Mouse (Mus musculus) heart, embryonic 13.5 days (tissue): Measurements from ENCODE around the gene Nos1ap. TPM values are rescaled to one million over a fixed set of nuclear protein-coding genes. Genes with fewer than 3 reads are reported as not detected.

Experiments
- ATAC-seq: fragments of 200-750 bp; cut with Nextera tagmentation; 2 replicates; pipeline ENCODE4 v1.8.0; 2017; ENCODE audit warnings: moderate TSS enrichment; ENCODE audit not compliant: insufficient number of reproducible peaks, low FRiP score, low TSS enrichment; ENCODE audit errors: extremely low read depth
- H3K27ac ChIP-seq: fragments of 300-500 bp; sonication (generic); replicated peaks from 2 replicates; pipeline ENCODE4 v1.5.1; 2015; ENCODE audit warnings: moderate library complexity, mild to moderate bottlenecking, inconsistent platforms
- H3K27me3 ChIP-seq: fragments of 300-500 bp; sonication (generic); replicated peaks from 2 replicates; pipeline ENCODE4 v1.6.1; 2015; ENCODE audit warnings: mild to moderate bottlenecking, inconsistent platforms
- H3K36me3 ChIP-seq: fragments of 300-500 bp; sonication (generic); 2 replicates; pipeline ENCODE4 v1.6.1; 2015; ENCODE audit warnings: mild to moderate bottlenecking, inconsistent platforms
- H3K4me1 ChIP-seq: fragments of 300-500 bp; sonication (generic); 2 replicates; pipeline ENCODE4 v1.6.1; 2015; ENCODE audit warnings: inconsistent platforms
- H3K4me2 ChIP-seq: fragments of 300-500 bp; sonication (generic); 2 replicates; pipeline ENCODE4 v1.6.1; 2015; ENCODE audit warnings: inconsistent platforms, mild to moderate bottlenecking, moderate library complexity
- H3K4me3 ChIP-seq: fragments of 300-500 bp; sonication (generic); 2 replicates; pipeline ENCODE4 v1.5.1; 2015; ENCODE audit warnings: moderate library complexity, mild to moderate bottlenecking, inconsistent platforms
- H3K9ac ChIP-seq: fragments of 300-500 bp; sonication (generic); 2 replicates; pipeline ENCODE4 v1.6.1; 2015; ENCODE audit warnings: inconsistent platforms, mild to moderate bottlenecking, moderate library complexity
- H3K9me3 ChIP-seq: fragments of 300-500 bp; sonication (generic); 2 replicates; pipeline ENCODE4 v1.6.1; 2016; ENCODE audit warnings: inconsistent platforms
- WGBS: fragments of 180-500 bp; shearing (Covaris S2); methylation state at CpG from one replicate; pipeline ENCODE4 v1.1.7; 2015; ENCODE audit warnings: mixed read lengths; 5-methylcytosine and 5-hydroxymethylcytosine counted together
- polyA plus RNA-seq: library from polyadenylated mRNA; unstranded; fragments of >200 nt; fragmentation: Nextera tagmentation; extraction: Ambion mirVana; gene quantifications from 2 replicates; pipeline ENCODE4 v1.2.1, GENCODE M21; 2015

Gene Nos1ap
- polyA plus RNA-seq, 1 experiment from 2014 or later = 17.9 TPM

DNA sequence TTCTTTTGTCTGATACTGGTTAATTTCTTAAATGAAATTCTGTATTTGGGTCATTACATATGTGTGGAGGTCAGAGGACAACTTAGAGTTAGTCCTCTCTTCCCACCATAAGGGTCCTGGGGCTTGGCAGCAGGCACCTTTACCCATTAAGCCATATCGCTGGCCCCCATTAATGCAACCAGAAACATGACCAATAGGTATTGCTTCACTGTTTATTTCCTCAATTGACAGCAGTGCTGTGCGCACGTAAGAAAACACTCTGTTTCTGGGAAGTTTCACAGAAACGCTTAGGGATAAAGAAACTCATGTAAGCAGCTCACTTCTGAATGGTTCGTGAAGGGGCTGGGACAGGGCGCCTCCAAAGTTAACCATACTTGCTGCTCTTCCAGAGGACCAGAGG is 44.4 kb downstream of the Nos1ap start:
- H3K9ac ChIP-seq = no peak overlapping the region
- H3K4me3 ChIP-seq = no peak overlapping the region
- peaks cover 6% of the 10 kb centered on the region; the same call in 1 of the 2 replicates for H3K9me3 ChIP-seq
- peaks cover 13% of the 10 kb centered on the region for H3K36me3 ChIP-seq
- ATAC-seq = no peak
- H3K27ac ChIP-seq = no peak overlapping the region
- no peaks in the 10 kb centered on the region for H3K27me3 ChIP-seq
- 87% methylated on average over 6 of the region's 6 CpGs for WGBS
- no peak overlapping the region for H3K4me2 ChIP-seq
- H3K4me1 ChIP-seq = peaks cover 34% of the 10 kb centered on the region

DNA sequence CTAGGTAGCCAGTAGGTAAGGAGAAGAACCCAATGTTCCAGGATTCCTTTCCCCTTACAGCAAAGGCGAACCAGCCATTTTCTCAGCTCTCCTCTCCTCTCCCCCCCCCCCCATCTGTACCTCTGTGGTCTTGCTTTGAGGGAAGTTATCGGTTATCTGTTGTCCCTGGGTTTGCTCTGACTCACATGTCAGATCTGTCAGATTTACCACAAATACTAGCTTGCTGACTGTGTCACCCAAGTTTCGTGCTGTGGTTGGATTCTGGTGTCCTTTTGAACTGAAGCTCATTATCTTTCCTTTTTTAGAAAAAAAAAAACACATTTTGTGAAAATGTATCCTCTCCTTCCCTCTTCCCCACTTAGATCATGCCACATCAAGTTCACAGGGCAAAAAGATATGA is 50.2 kb downstream of the Nos1ap start:
- peaks cover 6% of the 10 kb centered on the region; the same call in 1 of the 2 replicates for H3K9me3 ChIP-seq
- no peak overlapping the region for H3K4me2 ChIP-seq
- no peak for ATAC-seq
- no peaks in the 10 kb centered on the region for H3K27me3 ChIP-seq
- H3K27ac ChIP-seq = peak overlapping the region; percentile 77; the same call in 1 of the 2 replicates
- WGBS = 43% methylated on average over 3 of the region's 3 CpGs
- peaks cover 47% of the 10 kb centered on the region for H3K4me1 ChIP-seq
- no peak overlapping the region for H3K4me3 ChIP-seq
- H3K9ac ChIP-seq = no peak overlapping the region
- peaks cover 10% of the 10 kb centered on the region for H3K36me3 ChIP-seq

DNA sequence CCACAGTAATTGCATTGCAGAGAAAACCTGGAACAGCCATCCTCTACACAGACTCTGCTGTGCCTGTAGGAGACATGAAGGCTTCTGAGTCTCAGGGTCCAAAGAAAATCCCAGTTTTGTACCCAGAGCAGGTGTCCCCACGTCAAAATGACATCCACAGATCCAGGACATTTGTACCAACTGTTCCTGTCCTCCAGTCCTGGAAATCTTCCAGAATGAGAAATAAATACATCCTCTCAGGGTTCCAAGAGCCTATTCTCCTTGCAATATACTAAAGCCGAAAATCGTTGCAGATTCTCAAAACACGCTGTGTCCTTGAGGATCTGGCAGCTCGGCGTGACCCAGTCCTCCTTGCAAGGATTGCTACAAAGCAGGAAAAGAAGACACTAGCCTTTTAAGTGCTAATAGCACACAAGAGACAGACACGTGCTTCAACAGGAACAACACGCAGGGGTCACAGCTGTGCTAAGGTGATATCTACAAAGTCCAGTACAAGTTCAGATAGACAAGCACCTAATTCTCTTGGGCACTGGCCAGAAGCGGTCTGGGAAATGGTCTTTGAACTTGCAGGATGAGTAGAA is 51.1 kb downstream of the Nos1ap start:
- no peak for ATAC-seq
- H3K27ac ChIP-seq = peak overlapping the region; percentile 77
- H3K4me1 ChIP-seq = peaks cover 52% of the 10 kb centered on the region
- H3K4me2 ChIP-seq = no peak overlapping the region
- H3K36me3 ChIP-seq = peaks cover 10% of the 10 kb centered on the region
- no peak overlapping the region for H3K4me3 ChIP-seq
- no peak overlapping the region for H3K9ac ChIP-seq
- WGBS = 46% methylated on average over 9 of the region's 9 CpGs
- no peaks in the 10 kb centered on the region for H3K27me3 ChIP-seq
- peaks cover 6% of the 10 kb centered on the region; the same call in 1 of the 2 replicates for H3K9me3 ChIP-seq

GRCm38 (mm10) chr1:170536344-170536743 is 53.3 kb downstream of the Nos1ap start:
- peaks cover 57% of the 10 kb centered on the region for H3K4me1 ChIP-seq

GRCm38 (mm10) chr1:170535221-170535620 is 54.4 kb downstream of the Nos1ap start:
- no peaks in the 10 kb centered on the region for H3K36me3 ChIP-seq
- H3K4me1 ChIP-seq = peaks cover 61% of the 10 kb centered on the region
- H3K27ac ChIP-seq = no peak overlapping the region
- ATAC-seq = no peak
- 68% methylated on average over 2 of the region's 2 CpGs for WGBS
- H3K4me2 ChIP-seq = no peak overlapping the region
- H3K9me3 ChIP-seq = no peaks in the 10 kb centered on the region
- H3K4me3 ChIP-seq = no peak overlapping the region
- H3K9ac ChIP-seq = no peak overlapping the region
- no peaks in the 10 kb centered on the region for H3K27me3 ChIP-seq

More at GRCm38 (mm10) chr1:170536344-170536743, 53.3 kb downstream of the Nos1ap start:
- Histone ChIP-seq H3K27ac (no peak overlapping the region), H3K9ac (no peak overlapping the region), H3K27me3 (no peaks in the 10 kb centered on the region), H3K4me3 (no peak overlapping the region), H3K9me3 (peaks cover 5% of the 10 kb centered on the region; the same call in 1 of the 2 replicates), H3K36me3 (peaks cover 6% of the 10 kb centered on the region), H3K4me2 (no peak overlapping the region)
- no peak for ATAC-seq
- WGBS = 76% methylated on average over 3 of the region's 3 CpGs

GRCm38 (mm10) chr1:170531286-170531685 is 58.4 kb downstream of the Nos1ap start:
- H3K4me3 ChIP-seq = no peak overlapping the region
- no peaks in the 10 kb centered on the region for H3K27me3 ChIP-seq
- H3K4me2 ChIP-seq = no peak overlapping the region
- H3K36me3 ChIP-seq = peaks cover 4% of the 10 kb centered on the region
- no peak for ATAC-seq
- H3K9ac ChIP-seq = no peak overlapping the region
- H3K4me1 ChIP-seq = peaks cover 43% of the 10 kb centered on the region
- H3K27ac ChIP-seq = no peak overlapping the region
- no peaks in the 10 kb centered on the region for H3K9me3 ChIP-seq
- WGBS = 77% methylated on average over 2 of the region's 2 CpGs

- ATAC-seq = no peak
- H3K27ac ChIP-seq = no peak overlapping the region
- H3K4me2 ChIP-seq = no peak overlapping the region
- peaks cover 4% of the 10 kb centered on the region for H3K36me3 ChIP-seq
- H3K9me3 ChIP-seq = no peaks in the 10 kb centered on the region
- H3K4me3 ChIP-seq = no peak overlapping the region
- peaks cover 35% of the 10 kb centered on the region for H3K4me1 ChIP-seq
- H3K9ac ChIP-seq = no peak overlapping the region
- WGBS = 77% methylated on average over 4 of the region's 4 CpGs
- H3K27me3 ChIP-seq = no peaks in the 10 kb centered on the region
Observed at GRCm38 (mm10) chr1:170530456-170530855, 59.2 kb downstream of the Nos1ap start.

DNA sequence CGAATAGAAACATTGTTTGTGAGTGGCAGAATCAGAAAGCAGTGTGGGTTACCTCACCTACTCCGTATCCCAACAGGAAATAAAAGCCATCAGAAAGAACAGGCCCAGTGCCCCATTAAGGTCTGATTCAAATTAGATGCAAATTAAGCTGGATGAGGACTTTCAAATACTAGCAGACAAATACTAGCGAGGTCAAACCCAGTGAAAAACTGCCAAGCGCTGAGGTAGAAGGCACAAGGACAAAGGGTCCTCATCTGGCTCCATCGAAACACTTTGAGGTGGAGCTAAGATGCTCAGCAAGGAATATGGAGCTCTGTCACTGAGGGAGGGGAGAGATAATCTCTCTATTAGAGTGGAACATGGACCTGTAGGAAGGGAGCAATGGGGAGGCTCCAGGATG is 66.8 kb downstream of the Nos1ap start:
- no peak for ATAC-seq
- H3K9me3 ChIP-seq = no peaks in the 10 kb centered on the region
- H3K9ac ChIP-seq = no peak overlapping the region
- no peaks in the 10 kb centered on the region for H3K27me3 ChIP-seq
- H3K4me1 ChIP-seq = peaks cover 46% of the 10 kb centered on the region
- no peak overlapping the region for H3K27ac ChIP-seq
- H3K36me3 ChIP-seq = no peaks in the 10 kb centered on the region
- WGBS = 75% methylated on average over 5 of the region's 5 CpGs
- H3K4me3 ChIP-seq = no peak overlapping the region
- H3K4me2 ChIP-seq = no peak overlapping the region

DNA sequence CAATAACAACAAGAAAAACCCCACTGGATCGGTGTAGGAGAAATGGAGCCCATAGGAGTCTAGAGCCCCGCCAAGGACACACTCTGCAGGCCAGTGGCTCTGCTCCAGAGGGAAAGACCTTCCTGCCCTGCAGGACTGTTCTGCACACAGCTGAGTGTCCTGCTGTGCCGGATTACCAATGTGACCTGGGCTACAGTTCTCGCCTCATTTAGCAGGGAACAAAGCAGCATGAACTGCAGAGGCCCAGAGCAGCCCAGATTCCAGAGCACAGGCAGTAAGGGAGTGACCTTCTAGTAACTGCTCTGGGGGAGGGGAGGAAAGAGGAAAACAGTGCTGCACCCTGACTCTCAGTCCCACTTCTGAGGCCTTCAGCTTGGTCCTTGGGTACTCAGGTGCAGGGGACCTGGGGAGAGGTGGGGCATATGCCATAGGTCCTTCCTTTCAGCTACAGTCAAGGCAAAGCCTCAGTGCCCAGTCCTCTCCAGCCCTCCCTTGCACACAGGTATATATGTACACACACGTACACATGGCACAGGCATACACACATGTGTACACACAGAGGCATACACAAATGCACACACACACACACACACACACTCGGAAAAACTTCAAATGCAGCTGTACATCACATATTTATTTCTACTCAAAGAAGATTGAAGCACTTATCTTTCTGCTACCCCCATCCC is 68.0 kb downstream of the Nos1ap start:
- peak overlapping the region; percentile 85 for H3K27ac ChIP-seq
- H3K4me1 ChIP-seq = peaks cover 43% of the 10 kb centered on the region
- peak overlapping the region; percentile 61; the same call in 1 of the 2 replicates for H3K9ac ChIP-seq
- 0 out of 2 replicates have a peak overlapping the region, but pooled peaks have one; percentile 2 for H3K4me2 ChIP-seq
- no peak overlapping the region for H3K4me3 ChIP-seq
- ATAC-seq = peak; percentile 59; the same call in 1 of the 2 replicates
- H3K27me3 ChIP-seq = no peaks in the 10 kb centered on the region
- WGBS = 43% methylated on average over 6 of the region's 6 CpGs
- H3K9me3 ChIP-seq = no peaks in the 10 kb centered on the region
- no peaks in the 10 kb centered on the region for H3K36me3 ChIP-seq

- Histone ChIP-seq H3K4me1 (peaks cover 43% of the 10 kb centered on the region), H3K4me2 (no peak overlapping the region), H3K27ac (no peak overlapping the region), H3K4me3 (no peak overlapping the region), H3K9me3 (no peaks in the 10 kb centered on the region), H3K36me3 (no peaks in the 10 kb centered on the region), H3K27me3 (no peaks in the 10 kb centered on the region), H3K9ac (no peak overlapping the region)
- ATAC-seq = no peak
- WGBS = 87% methylated on average over 4 of the region's 4 CpGs
Observed at GRCm38 (mm10) chr1:170520206-170520605, 69.5 kb downstream of the Nos1ap start.

DNA sequence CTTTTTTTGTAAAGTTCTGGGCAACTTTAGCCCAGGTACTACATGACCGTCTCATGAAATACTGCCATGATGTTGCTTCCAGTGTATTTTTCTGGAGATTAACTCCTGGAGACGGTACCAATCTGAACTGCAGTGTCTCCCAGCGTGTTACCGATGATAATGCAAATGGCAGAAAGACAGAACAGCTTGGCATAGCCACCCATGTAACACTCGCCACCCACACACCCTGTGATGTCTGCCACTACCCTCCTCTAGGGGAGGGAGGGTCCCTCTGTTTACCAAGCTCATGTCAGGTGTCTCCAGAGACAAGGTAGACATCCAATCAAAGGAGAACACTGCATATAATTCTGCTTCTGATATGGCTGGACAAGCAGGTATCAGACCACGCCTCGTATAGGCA is 70.0 kb downstream of the Nos1ap start:
- H3K27ac ChIP-seq = no peak overlapping the region
- no peak for ATAC-seq
- H3K4me3 ChIP-seq = no peak overlapping the region
- 85% methylated on average over 7 of the region's 7 CpGs for WGBS
- H3K36me3 ChIP-seq = no peaks in the 10 kb centered on the region
- H3K27me3 ChIP-seq = no peaks in the 10 kb centered on the region
- H3K4me1 ChIP-seq = peaks cover 43% of the 10 kb centered on the region
- H3K9ac ChIP-seq = no peak overlapping the region
- H3K4me2 ChIP-seq = no peak overlapping the region
- H3K9me3 ChIP-seq = no peaks in the 10 kb centered on the region

GRCm38 (mm10) chr1:170516182-170516581 is 73.5 kb downstream of the Nos1ap start:
- H3K4me3 ChIP-seq = no peak overlapping the region
- H3K9ac ChIP-seq = no peak overlapping the region
- H3K9me3 ChIP-seq = no peaks in the 10 kb centered on the region
- WGBS = 82% methylated on average over 6 of the region's 6 CpGs
- no peak overlapping the region for H3K4me2 ChIP-seq
- no peak overlapping the region for H3K27ac ChIP-seq
- H3K36me3 ChIP-seq = 0 out of 2 replicates have a peak, but pooled peaks cover 4% of the 10 kb centered on the region
- no peaks in the 10 kb centered on the region for H3K27me3 ChIP-seq
- no peak for ATAC-seq
- peaks cover 43% of the 10 kb centered on the region for H3K4me1 ChIP-seq
